Mouse (Mus musculus): ENCODE results near the gene Hdac4.

Hdac4 gene

DNA sequence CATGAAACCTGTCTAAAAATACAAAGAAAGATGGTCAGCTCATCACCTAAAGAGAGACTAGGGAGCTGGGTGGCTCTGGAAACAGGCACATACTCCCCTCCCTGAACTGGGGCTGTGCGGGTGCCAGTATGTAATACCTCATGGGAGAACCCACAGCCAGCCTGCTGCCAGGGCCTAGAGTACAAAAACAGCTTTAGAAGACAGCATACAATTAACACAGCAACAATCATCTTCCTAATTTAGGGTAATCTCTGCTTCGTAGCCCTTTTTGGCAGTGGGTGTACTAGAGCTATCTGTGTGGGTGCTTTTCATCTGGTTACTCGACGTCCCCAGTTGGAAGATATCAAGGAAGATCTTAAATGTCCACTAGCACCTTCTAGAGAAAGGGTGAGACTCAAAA, 95.5 kb downstream of the Hdac4 start:
- no peak for DNase-seq (ENCODE audit: low spot score)

DNA sequence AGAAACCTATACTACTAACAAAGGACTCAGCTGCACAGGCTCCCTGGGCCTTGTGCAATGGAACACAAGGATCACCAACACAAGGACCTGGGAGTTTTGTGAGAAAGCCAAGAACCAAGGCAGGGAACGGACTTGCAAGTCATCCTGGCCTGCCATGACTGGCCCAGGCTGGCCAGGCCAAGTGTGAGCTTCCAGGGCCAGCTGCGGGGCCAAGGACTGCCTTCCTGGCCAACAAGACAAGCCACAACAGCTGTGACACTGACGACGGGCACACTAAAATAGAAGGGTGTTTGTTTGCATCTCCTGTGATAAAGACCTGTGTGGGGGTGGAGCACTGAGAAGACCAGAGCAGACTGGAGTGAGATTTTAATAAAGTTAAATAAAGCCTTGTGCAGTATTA, 96.0 kb downstream of the Hdac4 start:
- DNase-seq (ENCODE audit: low spot score): no peak

DNA sequence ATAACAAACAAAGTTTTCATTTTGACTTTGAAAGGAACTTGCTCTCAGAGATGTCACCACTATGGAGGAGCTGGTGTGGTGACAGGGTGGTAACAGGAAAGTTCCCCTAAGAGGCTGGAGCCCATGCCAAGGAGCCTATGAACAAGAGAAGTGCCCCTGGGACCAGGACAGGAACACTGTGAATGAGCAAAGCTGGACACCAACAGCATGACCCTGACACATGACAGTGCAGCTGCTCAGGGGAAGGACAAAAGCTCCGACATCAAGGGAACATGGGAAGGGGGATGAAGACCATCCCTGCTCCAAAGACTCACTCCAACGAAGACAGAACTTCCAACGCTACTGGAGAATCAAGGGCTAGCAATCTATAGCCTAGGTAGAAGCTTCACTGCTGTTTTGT, 97.0 kb downstream of the Hdac4 start:
- no peak for DNase-seq (ENCODE audit: low spot score)

GRCm38 (mm10) chr1:92096991-92097525, 98.4 kb downstream of the Hdac4 start:
- no peak for DNase-seq (ENCODE audit: low spot score)

DNA sequence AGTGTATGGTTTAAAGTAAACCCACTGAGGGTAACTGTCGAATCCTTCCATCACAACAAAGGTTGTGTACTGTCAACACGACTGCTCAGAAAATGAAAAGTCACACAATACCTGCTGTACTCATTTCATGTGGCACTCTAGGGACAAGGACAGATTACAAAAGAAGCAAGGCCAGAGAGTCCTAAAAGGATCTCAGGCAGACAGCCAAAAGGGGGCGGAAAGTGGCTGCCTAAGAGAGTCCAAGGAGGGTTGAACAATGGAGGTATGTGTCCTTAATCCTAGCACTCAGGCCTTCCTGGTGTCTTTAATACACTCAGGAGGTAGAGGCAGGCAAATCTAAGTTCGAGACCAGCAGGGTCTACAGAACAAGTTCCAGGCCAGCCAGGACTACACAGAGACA, 103.2 kb downstream of the Hdac4 start:
- DNase-seq (ENCODE audit: low spot score): no peak

DNA sequence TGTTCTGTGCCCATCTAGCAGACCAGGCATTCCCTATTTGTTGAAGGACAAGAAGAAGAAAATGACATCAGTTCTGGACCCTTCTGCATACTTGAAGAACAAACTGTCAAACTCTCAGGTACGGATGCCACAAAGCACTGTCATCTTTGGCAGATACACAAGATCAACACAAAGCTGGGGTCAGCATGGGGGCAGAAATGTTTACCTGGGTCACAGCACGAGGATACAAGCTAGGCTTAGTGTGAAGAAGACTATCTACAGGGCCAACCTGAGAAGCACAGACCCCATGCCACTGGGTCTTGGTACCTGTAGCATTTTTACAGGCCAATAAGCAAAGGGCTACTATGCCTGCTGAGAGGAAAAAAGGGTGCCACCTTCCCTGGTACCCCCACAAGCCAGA, 107.7 kb downstream of the Hdac4 start:
- no peak for DNase-seq (ENCODE audit: low spot score)

DNA sequence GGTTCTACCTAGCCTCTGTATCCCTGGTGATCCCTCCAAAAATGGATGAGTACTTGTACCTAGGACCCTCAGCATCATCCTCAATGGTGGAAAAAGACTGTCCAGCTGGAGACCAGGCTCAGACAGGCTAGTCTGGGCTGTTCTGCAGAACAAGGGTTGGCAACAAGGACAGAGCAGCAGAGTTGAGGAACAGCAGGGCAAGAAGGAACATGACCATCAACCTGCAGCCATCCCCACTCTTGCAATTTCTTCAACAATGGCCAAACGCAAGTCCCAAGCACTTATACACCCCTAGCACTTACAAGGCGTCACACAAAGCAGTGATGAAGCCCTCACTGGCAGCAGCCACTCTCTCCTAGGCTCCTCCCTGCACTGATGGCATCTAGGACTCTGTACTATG, 108.2 kb downstream of the Hdac4 start:
- no peak for DNase-seq (ENCODE audit: low spot score)

- DNase-seq (ENCODE audit: low spot score): no peak
Observed at GRCm38 (mm10) chr1:92086841-92087240, 108.7 kb downstream of the Hdac4 start.

DNA sequence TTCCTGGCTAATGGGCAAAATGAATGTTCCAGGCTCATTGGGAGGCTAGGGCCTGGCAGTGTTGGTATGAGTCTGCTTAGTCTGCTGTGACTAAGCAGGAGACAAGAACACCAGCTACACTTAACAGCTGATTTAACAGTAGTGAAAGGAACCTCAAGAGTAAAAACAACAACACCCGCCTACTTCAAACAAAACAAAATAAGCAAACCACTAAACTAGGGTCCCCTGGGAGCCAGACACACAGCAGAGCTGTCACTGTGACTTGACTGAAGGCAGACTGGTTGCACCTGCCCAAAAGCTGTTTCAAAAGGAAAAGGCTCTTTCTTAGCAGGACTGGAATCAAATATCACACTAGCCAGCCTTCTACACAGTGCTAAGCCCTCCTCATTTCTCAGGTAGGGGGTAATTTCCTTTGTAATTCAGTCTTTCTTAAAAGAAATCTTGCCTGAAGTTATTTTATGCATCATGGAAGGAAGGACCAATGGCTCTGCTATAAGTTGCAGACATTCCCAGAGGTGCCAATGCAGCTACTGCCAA, 109.2 kb downstream of the Hdac4 start:
- peak; percentile 33 for DNase-seq (ENCODE audit: low spot score)

DNA sequence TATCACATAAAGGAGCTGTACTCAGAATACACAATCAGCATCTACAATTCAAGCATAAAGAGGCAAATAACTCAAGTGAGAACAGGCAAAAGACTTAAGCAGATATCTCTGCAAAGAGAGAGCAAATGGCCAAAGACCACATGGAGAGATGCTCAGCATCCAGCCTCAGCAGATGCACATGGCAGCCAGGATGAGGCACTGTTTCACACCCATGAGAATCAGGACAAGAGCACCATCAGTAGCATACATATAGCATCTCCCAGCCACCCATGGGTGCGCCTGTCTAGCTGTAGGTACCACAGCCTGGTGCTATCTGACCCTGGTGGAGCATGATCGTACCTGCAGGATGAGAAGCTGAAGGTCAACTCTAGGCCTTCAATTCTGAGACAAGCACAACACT, 110.8 kb downstream of the Hdac4 start:
- DNase-seq (ENCODE audit: low spot score): no peak

GRCm38 (mm10) chr1:92084004-92084403, 111.5 kb downstream of the Hdac4 start:
- peak; percentile 55 for DNase-seq (ENCODE audit: low spot score)

DNA sequence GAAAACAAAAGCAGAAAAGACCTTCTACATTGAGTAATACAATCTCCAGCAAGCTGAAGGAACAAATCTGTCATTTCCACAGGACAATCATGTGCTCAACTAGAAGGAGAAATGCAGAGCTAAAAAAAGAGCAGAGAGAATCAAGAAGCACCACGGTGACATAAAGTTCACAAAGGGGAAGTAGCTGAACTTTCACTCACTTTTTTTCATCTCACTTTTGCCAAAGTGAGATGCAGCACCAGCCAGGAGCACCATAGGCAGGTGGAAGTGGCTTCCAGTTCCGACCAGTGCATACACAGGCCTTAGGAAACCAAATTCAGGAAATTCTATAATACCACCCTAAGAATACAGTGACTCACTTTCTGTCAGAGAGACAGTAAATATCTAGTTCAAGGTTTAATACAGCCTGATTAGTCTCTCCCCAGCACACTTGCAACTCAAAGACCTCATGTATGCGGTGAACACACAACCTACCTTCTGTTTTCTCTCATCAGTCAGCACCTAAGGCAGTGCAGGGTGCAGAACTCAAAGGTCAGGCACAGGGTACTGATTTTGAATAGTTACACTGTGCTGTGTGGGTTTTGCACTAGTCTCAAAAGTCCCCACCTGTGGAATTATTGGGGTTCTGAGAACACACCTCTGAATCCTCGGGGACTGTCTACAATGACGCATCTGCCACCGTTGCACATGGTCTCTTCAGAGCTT, 112.5 kb downstream of the Hdac4 start:
- DNase-seq (ENCODE audit: low spot score): no peak

DNA sequence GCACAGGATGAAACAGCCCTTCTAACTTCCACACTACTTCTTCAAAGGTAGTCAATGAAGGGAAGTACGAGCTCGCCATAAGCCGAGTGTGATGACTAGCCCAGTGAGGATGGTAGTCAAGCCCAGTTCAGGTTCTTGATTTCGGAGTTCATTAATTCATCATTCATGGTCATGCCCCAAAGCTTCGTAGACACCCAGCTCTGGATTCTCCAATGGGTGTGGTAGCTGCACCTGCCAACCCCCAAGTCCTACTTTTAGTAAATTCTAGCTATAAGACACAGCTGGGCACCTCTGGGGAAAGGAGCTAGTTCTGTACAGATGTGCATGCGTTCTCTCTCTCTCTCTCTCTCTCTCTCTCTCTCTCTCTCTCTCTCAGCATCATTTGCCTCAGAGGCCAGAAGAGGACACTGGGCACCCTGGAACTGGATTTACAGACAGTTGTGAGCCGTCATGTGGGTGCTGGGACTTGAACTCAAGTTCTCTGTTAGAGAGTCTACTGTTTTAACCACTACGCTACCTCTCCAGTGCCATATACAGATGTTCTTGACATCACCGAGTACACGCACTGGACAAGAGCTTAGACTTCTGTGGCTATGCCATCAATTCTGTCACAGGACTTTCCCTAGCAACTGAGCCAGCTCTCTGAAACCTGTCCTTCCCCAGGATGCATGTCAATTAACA, 113.2 kb downstream of the Hdac4 start:
- DNase-seq (ENCODE audit: low spot score): no peak

DNA sequence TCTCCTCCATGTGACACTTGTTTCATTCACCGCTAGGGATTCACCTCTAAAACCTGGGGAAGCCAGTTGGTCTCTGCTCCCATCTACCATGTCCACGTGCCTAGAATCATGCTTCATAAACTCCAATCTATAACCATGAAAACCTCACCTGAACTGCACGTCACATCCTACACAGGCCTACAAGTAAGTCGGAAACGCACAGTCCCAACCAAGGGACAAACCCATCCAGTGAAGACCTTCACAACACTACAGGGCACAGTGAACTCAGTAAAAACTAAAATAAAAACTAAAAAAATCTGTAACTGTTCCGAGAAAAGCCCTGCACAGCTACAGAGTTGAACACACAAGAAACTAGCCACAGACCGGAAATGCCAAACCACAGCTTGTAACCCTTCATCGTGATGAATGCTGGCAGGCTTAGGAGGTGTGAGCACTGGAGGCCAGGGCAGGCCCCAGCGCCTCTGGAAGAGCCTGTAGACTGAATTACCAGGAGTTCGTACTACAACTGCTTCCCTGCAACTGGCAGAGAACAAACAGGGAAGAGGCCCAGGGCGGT, 115.4 kb downstream of the Hdac4 start:
- DNase-seq (ENCODE audit: low spot score): no peak

DNA sequence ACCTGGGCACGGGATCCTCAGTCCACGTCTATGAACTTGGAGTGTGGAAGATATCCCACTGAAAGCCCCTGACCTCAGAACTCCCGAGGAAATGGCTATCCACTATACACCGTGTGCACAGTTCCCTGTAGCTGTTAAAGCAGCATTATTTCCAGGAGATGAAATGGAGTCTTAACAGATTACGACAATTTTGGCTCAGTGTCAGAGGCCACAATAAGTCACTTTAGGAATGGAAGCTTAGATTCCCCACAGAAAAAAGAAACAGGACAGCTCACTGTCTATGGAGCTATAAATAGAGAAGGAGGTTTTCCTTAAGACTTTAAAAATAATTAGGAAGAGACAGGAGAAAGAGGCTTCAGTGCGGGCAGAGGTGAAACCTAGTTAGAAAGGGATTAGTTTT, 120.2 kb downstream of the Hdac4 start:
- DNase-seq (ENCODE audit: low spot score): peak; percentile 13

DNA sequence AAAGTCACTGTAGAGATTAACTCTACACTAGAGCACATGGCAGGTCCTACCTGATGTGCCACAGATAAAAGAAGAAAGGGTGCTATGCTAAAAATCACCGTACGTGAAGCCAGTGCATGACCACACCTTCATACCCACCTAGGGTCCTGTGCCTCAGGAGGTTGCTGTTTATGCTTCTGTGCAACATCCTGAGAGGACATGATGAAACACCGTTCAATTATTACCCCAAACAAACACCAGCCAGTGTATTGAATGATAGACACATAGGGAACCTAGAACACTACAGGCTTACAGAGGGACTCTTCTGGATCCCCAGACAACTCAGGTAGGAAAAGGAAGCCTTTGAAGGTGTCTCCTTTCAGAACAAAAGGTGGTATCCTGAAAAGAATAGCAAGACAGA, 120.8 kb downstream of the Hdac4 start:
- peak; percentile 11 for DNase-seq (ENCODE audit: low spot score)

DNA sequence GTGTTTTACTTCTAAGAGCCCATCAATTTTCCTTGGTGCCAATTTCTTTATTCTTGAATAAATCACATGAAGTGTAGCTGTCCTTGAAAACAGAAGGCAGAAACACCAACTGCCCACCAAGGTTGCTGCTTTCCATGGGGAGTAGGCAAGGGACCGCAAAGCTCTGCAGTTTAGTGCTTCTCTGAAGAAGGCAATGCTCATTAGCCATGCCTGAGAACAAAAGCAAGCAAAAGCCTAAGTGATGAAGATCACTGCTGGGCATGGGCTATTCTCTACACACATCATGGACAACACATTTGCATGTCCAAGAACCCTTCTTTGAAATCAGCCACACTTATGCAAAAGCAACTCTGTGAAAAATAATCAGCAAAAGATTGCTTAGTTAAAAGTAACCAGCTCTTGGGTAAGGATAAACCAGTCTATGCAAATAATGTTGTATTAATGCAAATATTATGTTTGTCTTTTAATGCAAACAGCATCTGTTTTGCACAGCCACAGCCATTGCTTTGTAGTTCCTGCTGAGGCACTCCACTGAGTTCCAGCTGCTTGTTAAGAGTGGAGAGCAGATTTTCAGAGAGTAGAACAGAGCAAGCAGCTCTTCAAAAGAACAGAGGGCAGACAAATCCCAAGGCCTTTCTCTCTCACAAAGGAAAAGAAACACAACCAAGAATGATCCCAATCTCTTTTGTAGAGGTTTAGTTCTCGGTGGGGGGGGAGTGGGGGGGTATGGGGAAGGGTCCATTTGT, 125.4 kb downstream of the Hdac4 start:
- DNase-seq (ENCODE audit: low spot score): no peak

DNA sequence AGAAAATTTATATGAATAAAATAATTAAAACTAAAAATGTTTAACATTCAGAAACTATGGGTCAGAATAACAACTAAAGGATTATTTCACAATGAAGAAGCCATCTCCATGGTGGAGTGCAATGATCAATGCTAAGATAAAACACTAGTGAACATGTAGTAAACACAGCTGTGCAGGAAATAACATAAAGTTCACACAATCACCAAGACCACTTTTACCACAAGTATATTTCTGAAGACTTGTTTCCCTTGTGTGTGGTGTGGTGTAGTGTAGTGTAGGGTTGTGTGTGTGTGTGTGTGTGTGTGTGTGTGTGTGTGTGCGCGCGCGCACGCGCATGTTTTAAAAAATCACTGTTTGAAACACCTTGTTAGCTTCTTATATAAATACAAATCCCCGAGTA, 126.0 kb downstream of the Hdac4 start:
- DNase-seq (ENCODE audit: low spot score): no peak

GRCm38 (mm10) chr1:92064307-92064706, 131.2 kb downstream of the Hdac4 start:
- no peak for DNase-seq (ENCODE audit: low spot score)

DNA sequence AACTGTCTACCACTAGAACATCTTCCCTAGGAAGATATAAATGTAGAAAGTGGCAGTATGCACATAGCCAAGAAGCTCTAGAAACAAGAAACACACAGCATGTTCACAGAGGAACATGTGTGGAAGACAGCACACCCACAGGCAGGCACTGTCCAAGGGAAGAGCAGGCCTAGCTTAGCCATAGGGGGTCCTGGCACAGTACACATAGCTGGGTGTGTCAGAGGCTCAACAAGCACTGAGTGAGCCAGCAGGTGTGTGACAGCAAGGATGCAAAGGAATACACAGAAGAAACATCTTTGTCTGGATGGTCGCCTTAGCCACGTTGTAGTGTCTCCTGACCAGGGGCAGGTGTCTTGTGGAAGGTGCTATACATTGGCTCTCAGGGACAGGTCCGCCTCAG, 132.2 kb downstream of the Hdac4 start:
- DNase-seq (ENCODE audit: low spot score): no peak

- DNase-seq (ENCODE audit: low spot score): no peak
Observed at GRCm38 (mm10) chr1:92061198-92062073, 134.1 kb downstream of the Hdac4 start.

Data from MN1 (cell line).